Mouse (Mus musculus): ENCODE data around the gene Yipf1. TPM values are rescaled to one million over a fixed set of nuclear protein-coding genes. Genes with fewer than 3 reads are reported as not detected.

The Yipf1 gene
- polyA plus RNA-seq, 1 experiment from 2014 or later = 87.2 TPM

DNA sequence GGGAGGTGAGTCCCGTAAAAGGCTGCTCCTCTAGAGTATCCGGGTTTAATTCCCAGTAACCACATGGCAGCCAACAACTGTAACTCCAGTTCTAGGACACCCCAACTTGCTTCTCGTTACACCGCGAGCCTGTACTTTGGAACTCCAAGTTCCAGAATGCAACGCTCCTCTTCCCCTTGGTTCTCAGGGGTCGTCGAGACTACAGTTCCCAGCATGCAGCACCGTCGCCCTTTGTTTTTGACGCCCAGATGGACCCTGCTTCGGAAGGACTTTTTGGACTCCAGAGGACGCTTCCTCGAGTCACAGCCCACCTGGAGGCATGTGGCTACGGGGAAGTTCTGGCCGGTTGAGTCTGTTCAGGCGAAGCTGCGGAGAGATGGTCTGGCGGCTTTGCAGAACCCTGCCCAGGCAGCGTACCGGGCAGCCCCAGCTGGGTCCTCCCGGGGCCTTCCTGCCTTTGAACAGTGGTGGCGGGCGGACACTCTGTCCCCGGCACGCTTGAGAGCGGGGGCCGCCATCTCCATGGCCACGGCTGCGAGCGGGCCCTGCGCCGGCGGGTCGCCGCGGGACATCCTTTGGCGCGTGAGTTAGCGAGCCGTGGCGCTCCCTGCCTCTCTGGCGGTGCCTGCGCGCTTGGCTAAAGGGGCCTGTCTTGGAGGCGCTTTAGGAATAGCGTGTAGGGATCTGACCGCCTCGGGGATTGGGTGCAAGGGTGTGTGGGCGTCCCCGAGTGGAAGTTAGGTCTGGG, 53.6 kb downstream of the Yipf1 start, which contains the start of gene Ndc1:
Gene Ndc1, plus strand, starts transcription at position 218 of the 748 bp plus-strand sequence.
- DNase-seq (ENCODE audit: low spot score) = peak; percentile 90

DNA sequence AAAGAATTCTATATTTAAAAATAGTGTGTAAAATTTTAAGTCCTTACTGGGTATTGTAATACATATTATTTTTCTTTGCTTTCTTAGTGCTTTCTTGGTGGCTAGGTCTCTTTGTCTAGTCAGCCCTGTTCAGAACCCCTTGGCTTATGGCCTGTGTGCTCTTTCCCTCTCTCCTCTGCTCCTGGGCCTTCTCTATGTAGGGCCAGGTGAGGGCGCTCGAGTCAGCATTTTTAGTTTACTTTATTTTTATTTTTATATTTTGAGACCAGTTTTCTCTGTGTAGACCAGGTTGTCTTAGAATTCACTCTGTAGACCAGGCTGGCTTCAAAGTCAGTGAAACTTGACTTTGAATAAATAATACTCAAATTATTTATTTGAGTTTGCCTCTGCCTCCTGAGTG, 58.1 kb downstream of the Yipf1 start:
- no peak for DNase-seq (ENCODE audit: low spot score)

DNA sequence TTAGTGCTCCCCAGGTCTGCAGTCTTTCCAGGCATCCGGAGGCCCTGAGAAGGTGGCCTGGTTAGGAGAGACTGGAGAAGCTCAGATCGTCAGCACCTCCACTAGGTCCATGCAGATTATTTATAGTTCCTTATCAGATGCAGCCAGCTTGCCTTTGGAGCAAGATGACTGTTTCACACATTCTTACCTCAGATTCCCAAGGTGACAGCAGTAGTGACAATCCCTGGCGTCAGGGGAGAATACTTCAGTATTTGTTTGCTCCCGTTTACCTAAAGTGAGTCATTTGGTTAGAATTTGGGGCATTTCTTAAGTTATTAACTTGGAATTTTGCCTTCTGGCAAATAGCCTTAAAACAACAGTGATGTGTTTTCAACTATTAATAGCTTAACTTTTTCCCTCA, 60.5 kb downstream of the Yipf1 start:
- no peak for DNase-seq (ENCODE audit: low spot score)

DNA sequence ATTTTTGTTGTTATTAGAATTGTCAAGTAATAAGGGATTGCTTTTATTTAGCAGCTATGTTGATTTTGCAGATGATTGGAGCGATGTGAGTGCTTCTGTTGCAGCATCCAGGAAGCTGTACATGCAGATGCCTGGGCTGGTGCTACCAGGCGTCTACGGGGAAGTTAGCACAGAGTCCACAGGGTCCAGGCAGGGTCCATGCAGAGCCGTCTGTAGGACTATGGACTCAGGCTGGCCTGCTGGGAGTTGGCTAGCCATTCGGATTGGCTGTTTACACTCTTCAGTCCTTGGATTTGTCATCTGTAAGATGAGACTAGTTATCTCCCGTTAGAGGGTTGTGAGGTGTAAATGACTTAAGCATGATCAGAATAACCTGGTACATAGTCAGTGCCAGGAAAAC, 64.8 kb downstream of the Yipf1 start:
- DNase-seq (ENCODE audit: low spot score) = no peak

DNA sequence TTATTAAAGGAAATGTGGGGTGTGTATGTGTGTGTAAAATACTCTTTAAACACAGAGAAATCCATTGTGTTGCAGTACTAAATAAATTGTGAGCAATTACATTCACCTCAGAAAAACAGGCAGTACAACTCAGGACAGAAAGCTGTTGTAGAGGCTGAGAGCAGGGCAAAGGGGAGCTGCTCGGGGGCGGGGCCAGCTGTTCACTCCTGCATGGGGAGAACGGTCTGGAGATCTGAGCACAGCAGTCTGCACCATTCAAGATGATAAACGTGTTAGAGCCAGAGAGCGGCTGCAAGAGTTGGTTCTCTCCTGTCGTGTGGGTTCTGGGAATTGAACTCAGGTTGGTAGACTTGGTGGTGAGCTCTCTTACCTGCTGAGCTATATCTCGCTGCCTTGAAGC, 66.7 kb downstream of the Yipf1 start:
- no peak for DNase-seq (ENCODE audit: low spot score)

DNA sequence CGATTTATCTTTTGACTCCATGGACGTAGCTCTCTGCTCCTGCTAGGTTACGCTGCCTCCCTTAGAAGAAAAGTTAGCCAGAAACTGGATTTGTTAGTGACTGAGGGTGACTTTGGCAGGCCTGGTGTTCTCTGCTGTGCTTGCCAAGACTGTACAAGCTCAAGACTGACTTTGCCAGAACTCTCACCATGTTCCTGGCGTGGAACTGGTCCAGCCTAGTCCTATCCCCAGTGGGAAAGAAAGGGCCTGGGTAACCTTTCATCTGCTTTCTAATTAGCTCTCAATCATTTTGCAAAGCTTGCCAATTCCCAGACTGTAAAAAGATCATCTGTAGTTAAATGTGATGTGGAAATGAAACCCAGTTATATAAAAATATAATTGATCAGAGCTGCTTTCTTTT, 72.9 kb downstream of the Yipf1 start:
- no peak for DNase-seq (ENCODE audit: low spot score)

DNA sequence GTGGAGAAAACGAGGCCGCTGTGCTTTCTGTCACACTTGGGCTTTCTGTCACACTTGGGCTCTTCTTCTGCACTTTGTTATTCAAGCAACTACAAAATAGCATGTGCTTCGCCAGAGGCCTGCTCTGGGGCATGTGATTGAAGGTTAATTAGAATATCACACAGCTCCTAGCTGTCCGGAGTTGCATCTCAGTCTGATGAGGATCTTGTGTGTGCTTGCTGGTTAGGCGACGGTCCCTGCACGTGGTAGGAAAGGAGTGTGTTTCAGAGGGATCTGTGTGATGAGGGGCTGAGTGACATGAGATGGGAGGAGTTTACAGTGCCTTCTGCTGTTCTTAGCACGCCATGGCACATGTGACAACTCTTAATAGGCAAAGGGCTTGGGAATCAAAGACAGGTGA, 73.3 kb downstream of the Yipf1 start:
- no peak for DNase-seq (ENCODE audit: low spot score)

DNA sequence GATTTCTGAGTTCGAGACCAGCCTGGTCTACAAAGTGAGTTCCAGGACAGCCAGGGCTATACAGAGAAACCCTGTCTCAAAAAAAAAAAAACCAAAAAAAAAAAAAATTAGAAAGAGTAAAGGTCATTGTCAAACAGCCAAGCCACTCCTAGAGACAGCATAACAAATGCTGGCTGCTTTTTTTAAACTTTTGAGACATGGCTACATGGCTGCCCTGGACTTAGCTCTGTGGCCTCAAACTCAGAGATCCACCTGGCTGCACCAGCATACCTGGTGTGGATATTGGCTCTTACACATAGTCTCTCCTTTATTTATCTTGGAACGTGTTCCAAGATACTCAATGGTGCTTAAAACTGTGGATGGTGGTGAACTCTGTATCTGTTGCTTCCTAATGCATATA, 74.1 kb downstream of the Yipf1 start:
- DNase-seq (ENCODE audit: low spot score) = no peak

DNA sequence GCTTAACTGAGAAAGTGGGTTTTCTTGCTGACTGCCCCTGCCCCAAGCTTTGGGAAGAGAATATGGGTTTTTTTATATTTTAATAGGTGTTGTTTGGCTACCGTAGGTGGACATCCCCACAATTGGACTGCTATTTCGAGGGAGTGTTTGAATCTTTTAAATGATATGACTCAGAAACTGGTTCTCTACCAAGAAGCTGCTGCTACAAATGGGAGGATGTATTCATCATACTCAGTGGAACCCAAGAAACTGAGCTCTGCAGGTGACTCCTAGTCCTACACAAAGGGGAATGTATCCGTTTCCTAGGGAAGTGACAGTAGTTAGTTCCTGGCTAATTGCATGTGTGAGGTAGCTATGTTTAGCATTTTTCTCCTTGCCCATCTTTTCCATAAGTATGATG, 75.2 kb downstream of the Yipf1 start:
- DNase-seq (ENCODE audit: low spot score) = no peak

DNA sequence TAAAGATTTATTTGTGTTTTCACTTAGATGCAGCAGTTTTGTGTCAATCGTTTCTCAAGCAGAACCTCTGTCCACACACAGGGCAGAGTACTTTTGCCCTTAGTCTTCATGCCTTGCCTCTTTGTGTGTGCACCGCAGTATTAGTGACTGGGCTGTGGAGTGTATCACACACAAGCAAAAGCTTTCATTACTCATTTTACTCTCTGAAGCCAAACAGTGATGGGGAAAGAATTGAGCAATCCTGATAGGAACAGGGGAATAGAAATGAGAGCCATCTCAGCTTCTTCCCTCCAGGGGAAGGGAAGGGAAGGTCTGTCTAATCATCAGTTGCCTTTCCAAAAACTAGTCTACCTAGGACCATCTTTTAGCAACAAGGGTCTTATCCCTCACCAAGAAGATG, 79.6 kb downstream of the Yipf1 start:
- DNase-seq (ENCODE audit: low spot score) = no peak

Other genes starting within 250 kb of the Yipf1 start
- gene Mrpl37, start 247.5 kb upstream of the Yipf1 start, polyA plus RNA-seq (2015; fragmentation: Nextera tagmentation; extraction: Ambion mirVana) = 78.1 and 80.6 TPM in 2 replicates
- gene Cyb5rl, start 247.4 kb upstream of the Yipf1 start, polyA plus RNA-seq (2015; fragmentation: Nextera tagmentation; extraction: Ambion mirVana) = 5.0 and 5.3 TPM in 2 replicates
- not detected in 2 replicates for gene Cdcp2, start 217.5 kb upstream of the Yipf1 start, polyA plus RNA-seq (2015; fragmentation: Nextera tagmentation; extraction: Ambion mirVana)
- gene Tmem59, start 136.0 kb upstream of the Yipf1 start, polyA plus RNA-seq (2015; fragmentation: Nextera tagmentation; extraction: Ambion mirVana) = 373 and 377 TPM in 2 replicates
- gene Tceanc2, start 135.2 kb upstream of the Yipf1 start, polyA plus RNA-seq (2015; fragmentation: Nextera tagmentation; extraction: Ambion mirVana) = 48.4 and 67.1 TPM in 2 replicates
- gene Ldlrad1, start 105.2 kb upstream of the Yipf1 start, polyA plus RNA-seq (2015; fragmentation: Nextera tagmentation; extraction: Ambion mirVana) = 0.19 and 0.38 TPM in 2 replicates
- 127 and 129 TPM in 2 replicates for gene Lrrc42, start 60.8 kb upstream of the Yipf1 start, polyA plus RNA-seq (2015; fragmentation: Nextera tagmentation; extraction: Ambion mirVana)
- 106 and 112 TPM in 2 replicates for gene Hspb11, start 60.8 kb upstream of the Yipf1 start, polyA plus RNA-seq (2015; fragmentation: Nextera tagmentation; extraction: Ambion mirVana)
- 6.8 and 7.2 TPM in 2 replicates for gene Dio1, start 7.2 kb upstream of the Yipf1 start, polyA plus RNA-seq (2015; fragmentation: Nextera tagmentation; extraction: Ambion mirVana)
- 14.9 and 19.6 TPM in 2 replicates for gene Ndc1, start 53.4 kb downstream of the Yipf1 start, polyA plus RNA-seq (2015; fragmentation: Nextera tagmentation; extraction: Ambion mirVana)
- gene Glis1, start 120.2 kb downstream of the Yipf1 start, polyA plus RNA-seq (2015; fragmentation: Nextera tagmentation; extraction: Ambion mirVana) = 0.05 and 0.27 TPM in 2 replicates

Measured in thymus, postnatal 0 days (tissue).